Mouse (Mus musculus) CH12.LX (cell line): Measurements from ENCODE around the gene Dab1.

Experiments
- CHD2 ChIP-seq: IDR thresholded peaks from 2 replicates; pipeline ENCODE4 v1.6.1; 2011; ENCODE audit warnings: low read length, improper control_type of control experiment
- CTCF ChIP-seq, 2 experiments: IDR thresholded peaks in 1 of 2; conservative IDR thresholded peaks in 1 of 2; 2 replicates each; pipeline ENCODE4 v1.5.1; 2011 to 2012; ENCODE audit warnings: low read depth in 2 of 2, low read length in 2 of 2, improper control_type of control experiment in 1 of 2, inconsistent platforms in 1 of 2, mild to moderate bottlenecking in 1 of 2, moderate library complexity in 1 of 2
- KAT2A ChIP-seq: IDR thresholded peaks from 2 replicates; pipeline ENCODE4 v1.6.1; 2012; ENCODE audit warnings: low read length, improper control_type of control experiment, inconsistent platforms; ENCODE audit not compliant: insufficient replicate concordance
- MYC ChIP-seq: IDR thresholded peaks from 2 replicates; pipeline ENCODE4 v1.6.1; 2011; ENCODE audit warnings: low read depth, mild to moderate bottlenecking, improper control_type of control experiment, low read length
- NELFE ChIP-seq: IDR thresholded peaks from 2 replicates; pipeline ENCODE4 v1.6.1; 2011; ENCODE audit warnings: low read depth, low read length, improper control_type of control experiment
- NRF1 ChIP-seq: IDR thresholded peaks from 2 replicates; pipeline ENCODE4 v1.6.1; 2014; ENCODE audit warnings: low read depth, mild to moderate bottlenecking, inconsistent platforms, low read length, improper control_type of control experiment, moderate library complexity
- ZNF384 ChIP-seq: IDR thresholded peaks from 2 replicates; pipeline ENCODE4 v1.6.1; 2012; ENCODE audit warnings: low read depth, low read length, improper control_type of control experiment, inconsistent platforms

DNA sequence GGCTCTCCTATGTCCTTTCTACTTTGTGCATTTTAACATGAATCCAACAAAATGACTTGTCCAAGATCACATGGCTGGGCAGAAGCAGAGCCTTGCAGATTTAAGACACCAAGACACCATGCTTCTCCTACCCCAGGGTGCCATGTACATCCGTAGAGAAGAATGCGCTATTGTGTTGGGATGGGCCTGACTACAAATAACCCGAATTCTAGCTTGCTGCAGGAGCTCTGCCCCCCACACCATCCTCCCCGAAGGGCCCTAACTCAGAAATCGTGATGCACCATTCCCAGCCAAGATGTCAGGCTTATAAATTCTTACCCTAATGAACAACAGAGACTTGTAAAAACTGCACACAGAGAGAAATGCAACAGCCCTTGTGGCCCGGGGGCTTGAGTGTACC is 118.0 kb downstream of the Dab1 start:
- TF ChIP-seq CHD2 = no peak
- TF ChIP-seq MYC = no peak
- TF ChIP-seq KAT2A = no peak
- TF ChIP-seq ZNF384 = no peak
- TF ChIP-seq CTCF (conservative IDR thresholded peaks at IDR 0.05 in 1 of 2, IDR thresholded peaks at IDR 0.05 in 1 of 2; ENCODE audit: low read depth in 2 of 2, low read length in 2 of 2) = no peak
- no peak for TF ChIP-seq NELFE
- no peak for TF ChIP-seq NRF1
